Mouse (Mus musculus): Measurements from ENCODE around the gene Ube2j1. TPM values are rescaled to one million over a fixed set of nuclear protein-coding genes. Genes with fewer than 3 reads are reported as not detected.

Ube2j1 gene
- polyA plus RNA-seq, 1 experiment from 2014 or later, result 48.3 TPM

DNA sequence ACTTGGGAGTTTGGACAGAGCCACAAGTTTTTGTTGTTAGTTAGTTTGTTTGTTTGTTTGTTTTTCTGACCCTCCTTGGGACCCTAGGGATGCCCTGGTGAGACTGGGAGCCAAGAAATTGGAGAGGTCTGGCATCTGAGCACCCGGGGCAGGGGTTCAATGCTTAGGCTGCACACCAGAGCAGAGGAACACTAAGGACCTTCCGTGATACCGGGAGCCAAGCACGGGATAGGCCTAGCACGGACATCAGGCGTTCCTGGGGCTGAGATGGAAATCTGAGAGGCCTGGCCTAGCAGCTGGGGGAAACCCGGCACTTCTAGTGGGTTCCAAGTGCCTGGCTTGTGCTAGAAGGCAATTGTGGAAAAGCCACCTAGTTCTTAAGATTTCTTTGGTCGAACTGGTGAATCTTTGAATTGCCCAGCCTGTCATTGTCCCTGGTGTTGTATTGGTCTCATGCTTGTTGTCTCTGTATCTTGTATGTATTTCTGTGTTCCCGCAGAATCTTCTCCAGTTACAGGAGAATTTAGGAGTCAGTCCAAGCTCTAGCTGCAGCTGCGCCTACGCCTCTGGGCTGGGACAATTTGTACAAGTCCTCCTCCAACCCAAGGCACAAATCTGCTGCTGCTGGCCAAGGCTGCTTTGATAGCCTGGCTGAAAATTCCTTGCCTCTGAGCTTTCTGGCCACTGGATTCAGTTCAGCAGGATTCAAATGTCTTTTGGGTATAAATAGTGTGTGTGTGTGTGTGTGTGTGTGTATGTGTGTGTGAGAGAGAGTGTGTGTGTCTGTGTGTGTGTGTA is 26.9 kb downstream of the Ube2j1 start:
- Histone ChIP-seq H3K4me1 (0 out of 2 replicates have a peak, but pooled peaks cover 5% of the 10 kb centered on the region), H3K27ac (peak overlapping the region; percentile 59), H3K9ac (no peak overlapping the region), H3K9me3 (no peaks in the 10 kb centered on the region), H3K27me3 (no peaks in the 10 kb centered on the region), H3K4me3 (no peak overlapping the region), H3K36me3 (no peaks in the 10 kb centered on the region), H3K4me2 (no peak overlapping the region)
- WGBS, result 54% methylated on average over 11 of the region's 11 CpGs
- ATAC-seq (ENCODE audit: borderline replicate concordance, extremely low read depth, low FRiP score, low TSS enrichment), result peak; percentile 35; the same call in 1 of the 2 replicates

GRCm38 (mm10) chr4:33061158-33061557 is 29.9 kb downstream of the Ube2j1 start:
- no peak overlapping the region for H3K4me2 ChIP-seq
- H3K36me3 ChIP-seq, result no peaks in the 10 kb centered on the region
- H3K4me3 ChIP-seq, result no peak overlapping the region
- peaks cover 9% of the 10 kb centered on the region for H3K4me1 ChIP-seq
- no peak overlapping the region for H3K9ac ChIP-seq
- no peaks in the 10 kb centered on the region for H3K9me3 ChIP-seq
- no peak overlapping the region for H3K27ac ChIP-seq
- WGBS, result 23% methylated on average over 7 of the region's 7 CpGs
- no peaks in the 10 kb centered on the region for H3K27me3 ChIP-seq
- ATAC-seq (ENCODE audit: borderline replicate concordance, extremely low read depth, low FRiP score, low TSS enrichment), result no peak

- ATAC-seq (ENCODE audit: borderline replicate concordance, extremely low read depth, low FRiP score, low TSS enrichment), result no peak
- H3K4me1 ChIP-seq, result peaks cover 7% of the 10 kb centered on the region
- no peak within 1 kb of the TSS for H3K4me3 ChIP-seq
- no peaks in the 10 kb centered on the region for H3K27me3 ChIP-seq
- no peak within 1 kb of the TSS for H3K27ac ChIP-seq
- no peak within 1 kb of the TSS for H3K9ac ChIP-seq
- H3K9me3 ChIP-seq, result no peaks in the 10 kb centered on the region
- 81% methylated on average over 4 of the region's 4 CpGs for WGBS
- no peak within 1 kb of the TSS for H3K4me2 ChIP-seq
- no peaks in the 10 kb centered on the region for H3K36me3 ChIP-seq
These were observed 31.8 kb downstream of the Ube2j1 start, which contains the start of gene Gabrr2 for GRCm38 (mm10) chr4:33062981-33063380. Gabrr2 (plus strand) TSS chr4:33062999.

DNA sequence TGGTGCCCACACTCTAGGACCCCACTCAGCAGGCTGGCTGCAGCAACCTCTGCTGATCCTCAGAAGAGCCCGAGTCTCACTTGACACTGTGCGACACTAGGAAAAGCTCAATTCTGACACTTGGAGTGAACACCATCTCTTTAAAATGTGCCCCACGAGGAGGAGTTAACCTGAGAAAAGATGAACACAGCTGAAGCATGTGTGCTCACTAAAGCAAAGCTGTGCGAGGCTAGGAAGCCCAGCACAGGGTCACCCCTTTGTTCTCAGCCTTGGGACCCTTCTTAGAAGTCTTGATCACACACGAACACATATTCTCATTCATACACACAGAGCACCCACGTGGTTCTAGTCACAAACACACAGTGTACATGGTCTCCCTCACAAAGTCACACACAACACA is 33.8 kb downstream of the Ube2j1 start:
- Histone ChIP-seq H3K4me2 (no peak overlapping the region), H3K9me3 (no peaks in the 10 kb centered on the region), H3K27me3 (no peaks in the 10 kb centered on the region), H3K9ac (no peak overlapping the region), H3K27ac (no peak overlapping the region), H3K4me1 (peaks cover 6% of the 10 kb centered on the region), H3K4me3 (no peak overlapping the region), H3K36me3 (no peaks in the 10 kb centered on the region)
- ATAC-seq (ENCODE audit: borderline replicate concordance, extremely low read depth, low FRiP score, low TSS enrichment), result no peak
- 75% methylated on average over 6 of the region's 6 CpGs for WGBS

- no peaks in the 10 kb centered on the region for H3K9me3 ChIP-seq
- H3K4me1 ChIP-seq, result peaks cover 6% of the 10 kb centered on the region
- H3K9ac ChIP-seq, result no peak overlapping the region
- WGBS, result 37% methylated on average over 14 of the region's 14 CpGs
- no peak overlapping the region for H3K27ac ChIP-seq
- H3K36me3 ChIP-seq, result no peaks in the 10 kb centered on the region
- H3K27me3 ChIP-seq, result no peaks in the 10 kb centered on the region
- peak overlapping the region; percentile 38 for H3K4me2 ChIP-seq
- no peak overlapping the region for H3K4me3 ChIP-seq
- ATAC-seq (ENCODE audit: borderline replicate concordance, extremely low read depth, low FRiP score, low TSS enrichment), result no peak
These were observed 35.2 kb downstream of the Ube2j1 start for GRCm38 (mm10) chr4:33066223-33066960.

DNA sequence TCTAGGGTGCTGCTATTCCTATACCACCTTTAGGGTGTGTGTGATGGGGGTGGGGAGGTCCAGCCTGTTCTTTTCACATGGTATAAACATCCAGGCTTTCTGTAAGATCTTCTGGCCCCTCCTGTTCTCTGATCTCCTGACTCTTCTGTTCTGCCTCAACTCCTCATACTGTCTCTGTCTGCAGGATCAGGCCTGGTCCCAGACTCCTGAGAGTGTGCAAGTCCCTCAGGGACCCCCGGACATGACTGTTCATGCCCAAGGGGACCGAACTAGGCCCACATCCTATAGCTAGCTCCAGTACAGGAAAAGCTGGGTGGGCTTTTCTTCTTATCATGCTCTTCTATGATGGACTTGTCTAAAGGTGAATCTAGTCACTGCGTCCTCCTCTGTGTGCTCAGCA is 36.1 kb downstream of the Ube2j1 start:
- H3K4me2 ChIP-seq, result no peak overlapping the region
- no peak for ATAC-seq (ENCODE audit: borderline replicate concordance, extremely low read depth, low FRiP score, low TSS enrichment)
- peaks cover 6% of the 10 kb centered on the region for H3K4me1 ChIP-seq
- H3K9ac ChIP-seq, result no peak overlapping the region
- no peaks in the 10 kb centered on the region for H3K36me3 ChIP-seq
- H3K9me3 ChIP-seq, result no peaks in the 10 kb centered on the region
- H3K27ac ChIP-seq, result no peak overlapping the region
- H3K4me3 ChIP-seq, result no peak overlapping the region
- 91% methylated on average over 3 of the region's 3 CpGs for WGBS
- no peaks in the 10 kb centered on the region for H3K27me3 ChIP-seq

DNA sequence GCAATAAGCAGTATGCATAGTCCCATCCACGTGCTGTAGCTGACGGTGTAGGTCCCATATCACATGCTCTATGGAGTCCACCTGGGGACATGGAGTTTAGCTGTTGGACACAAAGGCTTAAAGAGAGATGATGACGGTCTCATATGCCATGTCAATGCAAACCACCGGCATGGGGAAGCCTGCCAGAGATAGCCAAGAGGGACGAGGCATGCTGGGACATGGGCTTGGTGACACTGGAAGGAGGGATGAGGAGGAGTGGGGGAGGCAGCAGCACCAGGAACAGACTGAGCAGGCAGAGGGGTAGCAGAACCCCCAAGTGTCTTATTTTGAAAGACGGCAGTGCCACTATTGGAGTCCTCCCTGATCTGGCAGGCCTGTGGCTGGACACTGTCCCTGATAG is 36.6 kb downstream of the Ube2j1 start:
- H3K4me3 ChIP-seq, result no peak overlapping the region
- WGBS, result 90% methylated on average over 6 of the region's 6 CpGs

DNA sequence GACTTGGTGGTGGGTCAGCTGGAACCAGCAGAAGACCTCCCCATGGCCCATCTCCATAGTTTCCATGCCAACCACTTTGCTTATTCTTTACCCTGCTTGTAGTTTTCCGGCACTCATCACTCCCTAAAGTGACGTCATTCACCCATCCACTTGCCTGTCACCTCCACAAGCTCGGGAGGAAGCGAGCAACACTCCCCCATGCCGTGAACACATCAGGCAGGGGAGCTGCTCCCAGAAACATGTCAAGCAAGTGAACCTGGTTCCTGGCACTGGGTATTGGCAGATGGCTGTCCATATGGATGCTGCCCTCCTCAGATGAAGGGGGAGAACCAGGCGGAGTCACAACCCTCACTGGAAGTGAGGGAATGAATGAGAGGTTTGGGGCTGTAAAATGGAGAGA is 37.7 kb downstream of the Ube2j1 start:
- H3K27me3 ChIP-seq, result no peaks in the 10 kb centered on the region
- H3K9me3 ChIP-seq, result no peaks in the 10 kb centered on the region
- no peak for ATAC-seq (ENCODE audit: borderline replicate concordance, extremely low read depth, low FRiP score, low TSS enrichment)

More for the DNA sequence above, 36.6 kb downstream of the Ube2j1 start:
- Histone ChIP-seq H3K4me2 (no peak overlapping the region), H3K4me1 (peaks cover 6% of the 10 kb centered on the region), H3K27ac (no peak overlapping the region), H3K36me3 (no peaks in the 10 kb centered on the region), H3K9ac (no peak overlapping the region), H3K9me3 (no peaks in the 10 kb centered on the region), H3K27me3 (no peaks in the 10 kb centered on the region)
- no peak for ATAC-seq (ENCODE audit: borderline replicate concordance, extremely low read depth, low FRiP score, low TSS enrichment)

GRCm38 (mm10) chr4:33070326-33070725 is 39.1 kb downstream of the Ube2j1 start:
- H3K36me3 ChIP-seq, result no peaks in the 10 kb centered on the region
- 84% methylated on average over 6 of the region's 6 CpGs for WGBS
- H3K27me3 ChIP-seq, result no peaks in the 10 kb centered on the region
- no peak overlapping the region for H3K9ac ChIP-seq
- no peak overlapping the region for H3K4me3 ChIP-seq
- H3K4me1 ChIP-seq, result peaks cover 6% of the 10 kb centered on the region
- no peak overlapping the region for H3K4me2 ChIP-seq
- H3K27ac ChIP-seq, result no peak overlapping the region
- no peaks in the 10 kb centered on the region for H3K9me3 ChIP-seq
- no peak for ATAC-seq (ENCODE audit: borderline replicate concordance, extremely low read depth, low FRiP score, low TSS enrichment)

More for the DNA sequence above, 37.7 kb downstream of the Ube2j1 start:
- H3K27ac ChIP-seq, result no peak overlapping the region
- peaks cover 6% of the 10 kb centered on the region for H3K4me1 ChIP-seq
- WGBS, result 47% methylated on average over 6 of the region's 6 CpGs
- no peak overlapping the region for H3K9ac ChIP-seq
- H3K4me3 ChIP-seq, result no peak overlapping the region
- H3K36me3 ChIP-seq, result no peaks in the 10 kb centered on the region
- H3K4me2 ChIP-seq, result no peak overlapping the region

GRCm38 (mm10) chr4:33071337-33071736 is 40.1 kb downstream of the Ube2j1 start:
- H3K4me1 ChIP-seq, result peaks cover under 1% of the 10 kb centered on the region; the same call in 1 of the 2 replicates
- no peaks in the 10 kb centered on the region for H3K9me3 ChIP-seq

GRCm38 (mm10) chr4:33072526-33073161 is 41.4 kb downstream of the Ube2j1 start:
- Histone ChIP-seq H3K27me3 (no peaks in the 10 kb centered on the region), H3K9ac (no peak overlapping the region), H3K9me3 (no peaks in the 10 kb centered on the region), H3K4me3 (no peak overlapping the region), H3K27ac (no peak overlapping the region), H3K4me1 (no peaks in the 10 kb centered on the region), H3K36me3 (no peaks in the 10 kb centered on the region), H3K4me2 (no peak overlapping the region)
- ATAC-seq (ENCODE audit: borderline replicate concordance, extremely low read depth, low FRiP score, low TSS enrichment), result no peak
- 41% methylated on average over 11 of the region's 11 CpGs for WGBS

More at GRCm38 (mm10) chr4:33071337-33071736, 40.1 kb downstream of the Ube2j1 start:
- H3K9ac ChIP-seq, result no peak overlapping the region
- 88% methylated on average over 6 of the region's 6 CpGs for WGBS
- no peaks in the 10 kb centered on the region for H3K36me3 ChIP-seq
- no peak overlapping the region for H3K4me3 ChIP-seq
- no peak overlapping the region for H3K4me2 ChIP-seq
- no peaks in the 10 kb centered on the region for H3K27me3 ChIP-seq
- no peak overlapping the region for H3K27ac ChIP-seq
- no peak for ATAC-seq (ENCODE audit: borderline replicate concordance, extremely low read depth, low FRiP score, low TSS enrichment)

DNA sequence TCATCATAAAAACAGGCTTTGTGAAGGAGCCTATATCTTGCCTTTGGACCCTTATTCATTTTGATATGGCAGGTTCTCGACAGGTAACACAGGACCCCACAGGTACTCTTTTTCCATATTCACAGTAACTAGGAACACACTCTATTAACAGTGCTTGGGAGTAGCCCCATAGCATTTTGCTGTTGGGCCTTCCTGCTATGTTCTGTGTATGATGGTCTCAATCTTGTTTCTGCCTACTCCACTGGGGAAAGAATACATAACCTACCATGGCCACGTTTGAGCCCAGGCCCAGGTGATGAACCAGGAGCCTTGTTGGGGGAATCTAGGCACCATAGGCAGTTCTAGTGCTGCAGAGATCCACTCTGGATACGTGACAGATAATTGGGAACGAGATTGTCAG is 43.2 kb downstream of the Ube2j1 start:
- no peak overlapping the region for H3K4me2 ChIP-seq
- H3K9me3 ChIP-seq, result no peaks in the 10 kb centered on the region
- no peak overlapping the region for H3K27ac ChIP-seq
- no peaks in the 10 kb centered on the region for H3K36me3 ChIP-seq
- no peak overlapping the region for H3K9ac ChIP-seq
- no peak overlapping the region for H3K4me3 ChIP-seq
- 71% methylated on average over 4 of the region's 4 CpGs for WGBS
- no peaks in the 10 kb centered on the region for H3K4me1 ChIP-seq
- no peak for ATAC-seq (ENCODE audit: borderline replicate concordance, extremely low read depth, low FRiP score, low TSS enrichment)
- no peaks in the 10 kb centered on the region for H3K27me3 ChIP-seq
